Comparison of ENCODE assay signal across 8 mouse cellular contexts in genomic region chr5:65724311-65725054, GRCm38 (mm10). TPM values are rescaled to one million over a fixed set of nuclear protein-coding genes. Genes with fewer than 3 reads are reported as not detected.
DNase-seq lines count a peak whose midpoint lies in the region; ATAC-seq lines count a peak whose summit lies in the region.

No protein-coding gene starts in this region.

- no peaks in the 10 kb centered on the region for H3K27me3 ChIP-seq in heart, embryonic 14.5 days (ENCODE audit: control insufficient read depth, insufficient read depth, low read length)
- H3K27me3 ChIP-seq in liver, embryonic 12.5 days (replicated peaks), result no peaks in the 10 kb centered on the region
- no peaks in the 10 kb centered on the region for H3K27me3 ChIP-seq in stomach, embryonic 14.5 days (ENCODE audit: control insufficient read depth, insufficient read depth, low read length)

- peak; percentile 79 for ATAC-seq in heart, embryonic 14.5 days (ENCODE audit: insufficient number of reproducible peaks, insufficient read depth, low FRiP score, low read depth)
- ATAC-seq in liver, embryonic 12.5 days, result peak; percentile 84
- ATAC-seq in stomach, embryonic 14.5 days (ENCODE audit: insufficient number of reproducible peaks, insufficient read depth, low FRiP score, low read depth), result peak; percentile 85

- under 1% methylated on average over 23 of the region's 23 CpGs for WGBS in heart, embryonic 14.5 days
- 1% methylated on average over 23 of the region's 23 CpGs for WGBS in liver, embryonic 12.5 days (ENCODE audit: insufficient replicate concordance)
- WGBS in stomach, embryonic 14.5 days, result 1% methylated on average over 23 of the region's 23 CpGs

- H3K4me1 ChIP-seq in heart, embryonic 14.5 days (ENCODE audit: control insufficient read depth in 2 of 2, insufficient read depth in 2 of 2, low read length in 2 of 2), result peaks cover 0 to 2% of the 10 kb centered on the region in 2 experiments; a peak in 1 of 4 replicates
- H3K4me1 ChIP-seq in liver, embryonic 12.5 days, result peaks cover 56% of the 10 kb centered on the region
- H3K4me1 ChIP-seq in stomach, embryonic 14.5 days (ENCODE audit: control insufficient read depth, insufficient read depth, low read length), result no peaks in the 10 kb centered on the region

- peak overlapping the region; percentile 68 for H3K4me2 ChIP-seq in heart, embryonic 14.5 days (ENCODE audit: low read length)
- H3K4me2 ChIP-seq in liver, embryonic 12.5 days, result peak overlapping the region; percentile 92
- H3K4me2 ChIP-seq in stomach, embryonic 14.5 days (replicated peaks; ENCODE audit: low read depth, low read length), result peak overlapping the region; percentile 60

- H3K27ac ChIP-seq in heart, embryonic 14.5 days (replicated peaks in 1 of 2; ENCODE audit: control insufficient read depth in 1 of 2, insufficient read depth in 1 of 2, low read depth in 2 of 2, low read length in 2 of 2), result peak overlapping the region; percentile 84 to 85
- H3K27ac ChIP-seq in liver, embryonic 12.5 days, result peak overlapping the region; percentile 96
- H3K27ac ChIP-seq in stomach, embryonic 14.5 days (ENCODE audit: low read length), result peak overlapping the region; percentile 93

- no peaks in the 10 kb centered on the region for H3K9me3 ChIP-seq in heart, embryonic 14.5 days (ENCODE audit: control insufficient read depth, low read length)
- H3K9me3 ChIP-seq in liver, embryonic 12.5 days (replicated peaks), result no peaks in the 10 kb centered on the region
- H3K9me3 ChIP-seq in stomach, embryonic 14.5 days (ENCODE audit: control insufficient read depth, low read depth, low read length), result no peaks in the 10 kb centered on the region

- H3K4me3 ChIP-seq in heart, embryonic 14.5 days (ENCODE audit: control insufficient read depth in 1 of 2, insufficient read depth in 1 of 2, low read depth in 1 of 2, low read length in 2 of 2), result peak overlapping the region; percentile 40 to 45
- peak overlapping the region; percentile 62 for H3K4me3 ChIP-seq in liver, embryonic 12.5 days
- H3K4me3 ChIP-seq in stomach, embryonic 14.5 days (ENCODE audit: low read depth, low read length), result peak overlapping the region; percentile 31

- H3K9ac ChIP-seq in heart, embryonic 14.5 days (ENCODE audit: low read length), result peak overlapping the region; percentile 60
- peak overlapping the region; percentile 76 for H3K9ac ChIP-seq in liver, embryonic 12.5 days
- H3K9ac ChIP-seq in stomach, embryonic 14.5 days (replicated peaks; ENCODE audit: low read depth, low read length), result peak overlapping the region; percentile 21; the same call in 1 of the 2 replicates

- DNase-seq in CD8-positive naive resting alpha-beta T cell, adult 2 months (ENCODE audit: low read depth in 2 of 2, low spot score in 2 of 2), result peak; percentile 62 to 73
- DNase-seq in c-Kit-negative CD71-positive TER-119-positive erythroid progenitor cells, embryonic 14.5 days (ENCODE audit: low read depth, low spot score), result peak; percentile 35
- peak; percentile 72 for DNase-seq in fibroblast of lung, adult 2 months (ENCODE audit: low read depth)
- DNase-seq in kidney, postnatal 10 days, result peak; percentile 77
- DNase-seq in naive thymus-derived CD4-positive, alpha-beta T cell, adult 2 months (ENCODE audit: low read depth), result peak; percentile 85

- no peaks in the 10 kb centered on the region for H3K36me3 ChIP-seq in heart, embryonic 14.5 days (ENCODE audit: control insufficient read depth, insufficient read depth, low read length)
- no peaks in the 10 kb centered on the region for H3K36me3 ChIP-seq in liver, embryonic 12.5 days
- H3K36me3 ChIP-seq in stomach, embryonic 14.5 days (ENCODE audit: control insufficient read depth, insufficient read depth, low read length), result no peaks in the 10 kb centered on the region

RNA-seq across cellular contexts. Expression of gene Pds5a, which starts 26.4 kb away (rescaled TPM):
- polyA plus RNA-seq in heart, embryonic 14.5 days (2014; fragmentation: Nextera tagmentation; extraction: Ambion mirVana), result 55.1 and 56.1 TPM in 2 replicates
- polyA plus RNA-seq in liver, embryonic 12.5 days (2016; fragmentation: Nextera tagmentation; extraction: Ambion mirVana), result 52.6 and 59.4 TPM in 2 replicates
- 96.1 and 106 TPM in 2 replicates for polyA plus RNA-seq in stomach, embryonic 14.5 days (2014; fragmentation: Nextera tagmentation; extraction: Ambion mirVana)

RNA-seq across cellular contexts. Expression of gene N4bp2, which starts 38.8 kb away (rescaled TPM):
- 25.6 and 28.1 TPM in 2 replicates for polyA plus RNA-seq in heart, embryonic 14.5 days (2014; fragmentation: Nextera tagmentation; extraction: Ambion mirVana)
- 17.9 and 18.5 TPM in 2 replicates for polyA plus RNA-seq in liver, embryonic 12.5 days (2016; fragmentation: Nextera tagmentation; extraction: Ambion mirVana)
- polyA plus RNA-seq in stomach, embryonic 14.5 days (2014; fragmentation: Nextera tagmentation; extraction: Ambion mirVana), result 48.0 and 48.3 TPM in 2 replicates

Comparison
In these comparisons a context has a peak if more than half of its experiments do, and no peak if none do; other contexts are left out.
1. Peak in every context shown above with its lines: DNase-seq, ATAC-seq, H3K4me3 ChIP-seq and H3K27ac ChIP-seq.
2. DNase-seq: peak in every context shown above with its lines; median percentile 85 in naive thymus-derived CD4-positive, alpha-beta T cell, adult 2 months; 77 in kidney, postnatal 10 days; 72 in fibroblast of lung, adult 2 months; 68 in CD8-positive naive resting alpha-beta T cell, adult 2 months; 35 in c-Kit-negative CD71-positive TER-119-positive erythroid progenitor cells, embryonic 14.5 days.
3. H3K9ac ChIP-seq: peak in every context shown above with its lines; median percentile 76 in liver, embryonic 12.5 days; 60 in heart, embryonic 14.5 days; 21 in stomach, embryonic 14.5 days.